ENCODE assay signal across 24 mouse cellular contexts in the genomic region with DNA sequence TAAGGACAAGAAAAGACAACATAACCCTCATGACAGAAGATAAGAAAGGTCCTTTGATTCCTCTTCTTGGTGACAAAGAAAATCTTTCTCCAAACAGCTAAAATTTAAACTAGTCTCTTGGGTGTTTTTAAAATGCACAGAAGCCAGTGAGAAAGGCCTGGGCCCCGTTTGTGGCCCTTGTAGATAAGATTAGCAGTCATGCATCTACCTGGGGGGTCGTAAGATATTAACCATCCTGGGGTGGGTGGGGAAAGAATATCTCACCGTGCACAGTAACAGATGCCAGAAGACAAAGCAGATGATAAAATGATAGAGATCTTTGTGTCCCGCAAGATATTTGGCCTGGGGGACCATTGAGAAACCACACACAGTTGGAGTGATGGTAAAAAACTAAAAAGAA. TPM values are rescaled to one million over a fixed set of nuclear protein-coding genes. Genes with fewer than 3 reads are reported as not detected.
A peak's percentile ranks its signal among the peaks of the same experiment; 100 is the strongest.
DNase-seq lines count a peak whose midpoint lies in the region; ATAC-seq and TF ChIP-seq lines count a peak whose summit lies in the region.
"Had no signal": no experiment of that assay in that cellular context is flagged by ENCODE, and none has a peak within 500 bp of the region (broad histone marks: within the 10 kb centered on the region; RNA-seq: fewer than 3 reads in every experiment).

No protein-coding gene starts in this region.

- no peak for TF ChIP-seq CTCF in G1E (IDR thresholded peaks at IDR 0.05; ENCODE audit: low read depth, low read length)
- TF ChIP-seq CTCF in kidney, adult 2 months (conservative IDR thresholded peaks at IDR 0.05; ENCODE audit: insufficient read depth, insufficient read length, low read depth, low read length) = no peak

- peak overlapping the region; percentile 16; the same call in 1 of the 2 replicates for H3K27ac ChIP-seq in liver, embryonic 13.5 days
- H3K27ac ChIP-seq in liver, embryonic 16.5 days (ENCODE audit: low read length) = no peak overlapping the region
- H3K27ac ChIP-seq in kidney, adult 2 months (ENCODE audit: insufficient read depth, low read depth, low read length) = no peak overlapping the region
- H3K27ac ChIP-seq: embryonic facial prominence, embryonic 12.5 days; embryonic facial prominence, embryonic 15.5 days; gastrocnemius, adult 2 months; hindbrain, embryonic 13.5 days had no signal

- no peaks in the 10 kb centered on the region for H3K9me3 ChIP-seq in G1E (replicated peaks)
- no peaks in the 10 kb centered on the region for H3K9me3 ChIP-seq in liver, embryonic 13.5 days (replicated peaks)
- H3K9me3 ChIP-seq in liver, embryonic 16.5 days (replicated peaks; ENCODE audit: control insufficient read depth, low read length) = no peaks in the 10 kb centered on the region
- H3K9me3 ChIP-seq: embryonic facial prominence, embryonic 12.5 days; embryonic facial prominence, embryonic 15.5 days; hindbrain, embryonic 13.5 days had no signal

- peaks cover 53% of the 10 kb centered on the region for H3K4me1 ChIP-seq in G1E (ENCODE audit: insufficient read depth, low read depth, low read length)
- H3K4me1 ChIP-seq in liver, embryonic 13.5 days (replicated peaks) = peaks cover 28% of the 10 kb centered on the region
- H3K4me1 ChIP-seq in liver, embryonic 16.5 days (ENCODE audit: control insufficient read depth, low read depth, low read length) = no peaks in the 10 kb centered on the region; the same call in 1 of the 2 replicates
- H3K4me1 ChIP-seq in kidney, adult 2 months (ENCODE audit: control insufficient read depth, insufficient read depth, low read length) = peaks cover 16% of the 10 kb centered on the region
- H3K4me1 ChIP-seq: embryonic facial prominence, embryonic 12.5 days; embryonic facial prominence, embryonic 15.5 days; hindbrain, embryonic 13.5 days had no signal

- no peaks in the 10 kb centered on the region for H3K36me3 ChIP-seq in G1E (replicated peaks)
- H3K36me3 ChIP-seq in liver, embryonic 13.5 days = no peaks in the 10 kb centered on the region
- no peaks in the 10 kb centered on the region for H3K36me3 ChIP-seq in liver, embryonic 16.5 days (ENCODE audit: control insufficient read depth, insufficient read depth)
- no peaks in the 10 kb centered on the region for H3K36me3 ChIP-seq in kidney, adult 2 months (ENCODE audit: control insufficient read depth, insufficient read depth, low read length)
- H3K36me3 ChIP-seq: embryonic facial prominence, embryonic 12.5 days; embryonic facial prominence, embryonic 15.5 days; hindbrain, embryonic 13.5 days had no signal

- no peak for DNase-seq in G1E (ENCODE audit: low spot score)
- peak; percentile 25 for DNase-seq in c-Kit-positive CD71-positive TER-119-negative erythroid progenitor cells, embryonic 14.5 days (ENCODE audit: low read depth)
- peak; percentile 20 for DNase-seq in liver, embryonic 13.5 days
- DNase-seq in kidney, adult 2 months = no peak
- no peak for DNase-seq in T-cell, adult 2 months (ENCODE audit: low spot score)
- DNase-seq: adrenal gland, adult 8-10 months; adrenal gland, postnatal 25 days; B cell, adult 2 months; cerebellum, adult 2 months; cerebellum, adult 9-11 months; cerebellum, postnatal 25 days; forebrain, postnatal 0 days; gastrocnemius, adult 2 months; gastrocnemius, postnatal 14 days; heart, adult 11 months had no signal

- 0 out of 2 replicates have a peak overlapping the region, but pooled peaks have one; percentile 0 for H3K4me2 ChIP-seq in liver, embryonic 13.5 days
- no peak overlapping the region for H3K4me2 ChIP-seq in liver, embryonic 16.5 days (ENCODE audit: low read depth, low read length)
- H3K4me2 ChIP-seq: embryonic facial prominence, embryonic 12.5 days; embryonic facial prominence, embryonic 15.5 days; heart, embryonic 11.5 days; hindbrain, embryonic 13.5 days had no signal

- no peak overlapping the region for H3K4me3 ChIP-seq in G1E (ENCODE audit: low read depth, low read length)
- no peak overlapping the region for H3K4me3 ChIP-seq in liver, embryonic 13.5 days (replicated peaks)
- H3K4me3 ChIP-seq in liver, embryonic 16.5 days (ENCODE audit: low read depth, low read length) = no peak overlapping the region
- no peak overlapping the region for H3K4me3 ChIP-seq in kidney, adult 2 months (ENCODE audit: insufficient read depth, low read depth, low read length)
- H3K4me3 ChIP-seq: embryonic facial prominence, embryonic 12.5 days; embryonic facial prominence, embryonic 15.5 days; gastrocnemius, adult 2 months; hindbrain, embryonic 13.5 days had no signal

- no peak overlapping the region for H3K9ac ChIP-seq in liver, embryonic 13.5 days
- H3K9ac ChIP-seq in liver, embryonic 16.5 days (ENCODE audit: low read depth, low read length) = no peak overlapping the region
- H3K9ac ChIP-seq: embryonic facial prominence, embryonic 12.5 days; embryonic facial prominence, embryonic 15.5 days; forebrain, postnatal 0 days; hindbrain, embryonic 13.5 days had no signal

- peak; percentile 92 for ATAC-seq in G1E (ENCODE audit: extremely low read depth, insufficient number of reproducible peaks, low FRiP score, poor library complexity, severe bottlenecking)
- ATAC-seq in liver, embryonic 13.5 days (ENCODE audit: low read depth) = peak; percentile 85
- ATAC-seq in liver, embryonic 16.5 days (ENCODE audit: low read depth) = peak; percentile 75
- no peak for ATAC-seq in megakaryocyte progenitor cell, adult 5-6 weeks (replicated peaks; ENCODE audit: poor library complexity)
- ATAC-seq: forebrain, embryonic 14.5 days; forebrain, postnatal 0 days; hindbrain, embryonic 16.5 days had no signal

- WGBS in liver, embryonic 13.5 days (ENCODE audit: insufficient replicate concordance) = 16% methylated on average over 4 of the region's 4 CpGs
- 32% methylated on average over 4 of the region's 4 CpGs for WGBS in liver, embryonic 16.5 days (ENCODE audit: insufficient replicate concordance)
- 55% methylated on average over 4 of the region's 4 CpGs for WGBS in kidney, adult 2 months

- no peaks in the 10 kb centered on the region for H3K27me3 ChIP-seq in G1E (ENCODE audit: insufficient read depth, low read length)
- H3K27me3 ChIP-seq in liver, embryonic 13.5 days = no peaks in the 10 kb centered on the region
- H3K27me3 ChIP-seq in liver, embryonic 16.5 days (ENCODE audit: control insufficient read depth, insufficient read depth, low read depth, low read length) = no peaks in the 10 kb centered on the region
- no peaks in the 10 kb centered on the region for H3K27me3 ChIP-seq in kidney, adult 2 months (replicated peaks; ENCODE audit: control insufficient read depth, insufficient read depth, low read length)
- H3K27me3 ChIP-seq: CH12.LX; embryonic facial prominence, embryonic 12.5 days; embryonic facial prominence, embryonic 15.5 days; hindbrain, embryonic 13.5 days had no signal

- no peak for TF ChIP-seq POLR2A in kidney, adult 2 months (IDR thresholded peaks at IDR 0.05; ENCODE audit: low read depth, low read length)

RNA-seq across cellular contexts. Expression of gene Atp2b1, which starts 51.5 kb away (rescaled TPM):
- total RNA-seq in G1E (2014; fragmentation: Nextera tagmentation) = 118 and 160 TPM in 2 replicates
- 55.4 and 65.1 TPM in 2 replicates for total RNA-seq in G1E (2017)
- 18.1 and 18.5 TPM in 2 replicates for polyA plus RNA-seq in G1E (2012)
- 38.1 and 43.9 TPM in 2 replicates for polyA plus RNA-seq in liver, embryonic 13.5 days (2015; fragmentation: Nextera tagmentation; extraction: Ambion mirVana)
- polyA plus RNA-seq in liver, embryonic 16.5 days (2015; fragmentation: Nextera tagmentation; extraction: Ambion mirVana) = 27.4 and 29.0 TPM in 2 replicates
- 12.3 and 13.3 TPM in 2 replicates for polyA plus RNA-seq in kidney, adult 2 months (2012; rRNA removed)
- 31.2 and 32.3 TPM in 2 replicates for total RNA-seq in megakaryocyte progenitor cell, adult 5-6 weeks (2015)
- total RNA-seq in megakaryocyte progenitor cell, adult 5-6 weeks (2017) = 28.5 and 57.0 TPM in 2 replicates

Comparison
In these comparisons a context has a peak if more than half of its experiments do, and no peak if none do; other contexts are left out.
1. DNase-seq: peak in c-Kit-positive CD71-positive TER-119-negative erythroid progenitor cells, embryonic 14.5 days (single experiment) and liver, embryonic 13.5 days (single experiment); none in G1E (single experiment), kidney, adult 2 months (single experiment) and T-cell, adult 2 months (single experiment).